Mouse (Mus musculus) stomach, embryonic 16.5 days (tissue): Measurements from ENCODE around the gene Pcbp3. TPM values are rescaled to one million over a fixed set of nuclear protein-coding genes. Genes with fewer than 3 reads are reported as not detected.

Source experiments
- ATAC-seq: fragments of 200-750 bp; cut with Nextera tagmentation; 2 replicates; pipeline ENCODE4 v1.8.0; 2017; ENCODE audit warnings: moderate number of reproducible peaks, moderate TSS enrichment; ENCODE audit not compliant: insufficient read depth, low FRiP score
- H3K27ac ChIP-seq: fragments of 300-500 bp; sonication (generic); 2 replicates; pipeline ENCODE4 v1.5.1; 2014; ENCODE audit warnings: low read length
- H3K27me3 ChIP-seq: fragments of 300-500 bp; sonication (generic); 2 replicates; pipeline ENCODE4 v1.6.1; 2014; ENCODE audit warnings: low read length, control low read depth, mixed read lengths; ENCODE audit not compliant: control insufficient read depth, insufficient read depth
- H3K36me3 ChIP-seq: fragments of 300-500 bp; sonication (generic); 2 replicates; pipeline ENCODE4 v1.6.1; 2014; ENCODE audit warnings: low read length; ENCODE audit not compliant: control insufficient read depth, insufficient read depth
- H3K4me1 ChIP-seq: fragments of 300-500 bp; sonication (generic); 2 replicates; pipeline ENCODE4 v1.6.1; 2014; ENCODE audit warnings: low read length, control low read depth, mixed read lengths; ENCODE audit not compliant: control insufficient read depth, insufficient read depth
- H3K4me2 ChIP-seq: fragments of 300-500 bp; sonication (generic); 2 replicates; pipeline ENCODE4 v1.6.1; 2014; ENCODE audit warnings: low read depth, low read length, mixed read lengths
- H3K4me3 ChIP-seq: fragments of 300-500 bp; sonication (generic); replicated peaks from 2 replicates; pipeline ENCODE4 v1.5.1; 2014; ENCODE audit warnings: mild to moderate bottlenecking, low read length
- H3K9ac ChIP-seq: fragments of 300-500 bp; sonication (generic); 2 replicates; pipeline ENCODE4 v1.6.1; 2014; ENCODE audit warnings: low read length
- H3K9me3 ChIP-seq: fragments of 300-500 bp; sonication (generic); replicated peaks from 2 replicates; pipeline ENCODE4 v1.6.1; 2016; ENCODE audit warnings: low read length, control low read depth; ENCODE audit not compliant: control insufficient read depth
- WGBS: fragments of 180-500 bp; shearing (Covaris S2); extraction: QIAGEN DNeasy Blood & Tissue Kit; methylation state at CpG from one replicate; pipeline ENCODE4 v1.1.7; 2014; 5-methylcytosine and 5-hydroxymethylcytosine counted together
- polyA plus RNA-seq: library from polyadenylated mRNA; unstranded; fragments of >200 nt; fragmentation: Nextera tagmentation; extraction: Ambion mirVana; gene quantifications from 2 replicates; pipeline ENCODE4 v1.2.1, GENCODE M21; 2015

Pcbp3 gene
- polyA plus RNA-seq, 1 experiment from 2014 or later = 41.8 TPM

DNA sequence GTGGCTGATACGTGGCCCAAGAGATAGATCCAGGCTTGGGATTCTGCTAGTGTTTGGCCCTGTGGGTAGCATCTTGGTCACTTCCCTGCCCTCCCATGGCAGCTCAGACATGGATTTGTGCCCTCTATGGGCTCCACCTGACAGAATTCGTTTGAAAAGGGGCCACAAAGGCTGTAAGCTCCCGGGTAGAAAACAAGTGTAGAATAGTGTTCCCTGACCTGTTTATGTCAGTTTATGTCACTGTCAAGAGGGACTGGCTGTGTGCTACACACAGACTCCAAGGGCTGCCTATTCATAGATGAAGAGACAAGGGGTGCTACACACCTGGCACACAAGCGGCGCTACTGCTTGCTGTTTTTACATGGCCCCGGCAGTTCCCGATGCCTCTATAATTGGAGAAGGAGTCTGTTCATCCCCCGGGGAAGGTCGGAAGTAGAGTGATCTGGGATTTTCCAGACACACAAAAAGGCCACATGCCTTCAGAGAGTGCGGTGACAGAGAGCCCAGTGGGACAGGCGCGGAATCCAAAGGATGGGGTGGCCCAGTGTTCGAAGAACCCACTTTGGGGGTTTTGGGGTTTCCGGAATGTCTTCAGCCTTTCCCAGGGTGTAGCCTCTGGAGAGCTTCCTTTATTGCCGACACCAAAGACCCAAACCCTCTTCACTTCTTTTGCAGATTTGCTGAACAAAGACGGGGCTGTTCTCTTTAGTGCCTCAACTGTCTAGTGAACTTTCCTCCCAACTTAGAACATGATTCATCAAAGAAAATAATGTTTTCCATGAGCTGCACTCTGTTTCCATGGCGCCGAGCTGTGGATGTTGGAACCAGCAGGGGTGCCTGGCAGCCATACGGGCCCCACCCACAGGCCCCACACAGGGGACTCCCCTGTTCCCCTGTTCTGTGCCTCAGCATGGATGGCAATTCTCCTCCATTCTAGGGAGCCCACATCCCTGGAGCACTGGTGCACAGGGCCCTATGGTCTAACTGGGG lies 231.8 kb downstream of the Pcbp3 start:
- Histone ChIP-seq H3K36me3 (no peaks in the 10 kb centered on the region), H3K4me2 (no peak overlapping the region), H3K4me1 (peaks cover 35% of the 10 kb centered on the region), H3K27me3 (no peaks in the 10 kb centered on the region), H3K27ac (no peak overlapping the region), H3K4me3 (no peak overlapping the region), H3K9me3 (no peaks in the 10 kb centered on the region), H3K9ac (no peak overlapping the region)
- ATAC-seq = no peak
- 73% methylated on average over 19 of the region's 19 CpGs for WGBS

DNA sequence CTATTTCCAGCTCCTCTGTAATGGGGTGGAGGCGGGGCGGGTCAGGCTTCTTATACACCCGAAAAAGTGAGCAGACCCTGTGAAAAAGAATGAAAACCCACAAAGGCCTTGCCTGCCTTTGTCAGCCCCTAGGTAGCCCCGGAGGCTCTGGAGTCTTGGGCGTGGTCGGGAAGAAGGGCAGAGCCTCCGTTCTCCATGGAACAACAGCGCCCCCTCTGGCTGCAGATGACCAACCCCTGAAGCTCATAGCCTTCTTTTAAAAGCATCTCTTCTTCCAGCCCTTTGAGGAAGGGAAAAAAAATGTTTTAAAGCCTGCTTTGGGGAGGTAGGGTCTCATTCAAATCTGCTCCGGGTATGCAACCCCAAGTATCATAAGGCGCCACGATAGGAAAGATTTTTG lies 233.3 kb downstream of the Pcbp3 start:
- Histone ChIP-seq H3K36me3 (no peaks in the 10 kb centered on the region), H3K27ac (peak overlapping the region; percentile 21; the same call in 1 of the 2 replicates), H3K4me3 (no peak overlapping the region), H3K9me3 (no peaks in the 10 kb centered on the region), H3K27me3 (no peaks in the 10 kb centered on the region), H3K9ac (peak overlapping the region; percentile 51; the same call in 1 of the 2 replicates), H3K4me2 (no peak overlapping the region), H3K4me1 (peaks cover 39% of the 10 kb centered on the region)
- no peak for ATAC-seq
- 18% methylated on average over 11 of the region's 11 CpGs for WGBS

DNA sequence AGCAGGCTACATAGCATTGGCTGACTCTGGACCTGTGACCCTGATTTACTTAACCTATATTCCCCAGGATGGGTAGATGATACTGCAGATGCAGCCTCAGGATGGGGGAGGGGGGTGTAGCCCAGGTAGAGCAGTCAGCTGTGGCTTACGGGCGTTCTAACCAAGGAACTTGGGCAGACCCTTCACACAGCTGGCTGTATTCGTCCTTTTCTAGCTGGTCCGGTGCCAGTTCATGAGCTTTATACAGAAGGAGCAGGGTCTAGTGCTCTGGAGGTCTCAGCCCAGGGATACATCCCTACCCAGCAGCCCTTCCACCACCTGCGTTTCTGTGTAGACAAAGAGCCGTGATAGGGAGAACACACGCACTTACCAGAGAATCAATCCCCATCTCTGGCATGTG lies 234.4 kb downstream of the Pcbp3 start:
- peaks cover 6% of the 10 kb centered on the region; the same call in 1 of the 2 replicates for H3K36me3 ChIP-seq
- H3K9me3 ChIP-seq = no peaks in the 10 kb centered on the region
- H3K4me3 ChIP-seq = no peak overlapping the region
- H3K4me2 ChIP-seq = no peak overlapping the region
- no peak overlapping the region; the same call in 1 of the 2 replicates for H3K9ac ChIP-seq
- H3K27ac ChIP-seq = peak overlapping the region; percentile 88; the same call in 1 of the 2 replicates
- H3K4me1 ChIP-seq = peaks cover 38% of the 10 kb centered on the region
- WGBS = 78% methylated on average over 7 of the region's 7 CpGs
- H3K27me3 ChIP-seq = no peaks in the 10 kb centered on the region
- ATAC-seq = no peak

DNA sequence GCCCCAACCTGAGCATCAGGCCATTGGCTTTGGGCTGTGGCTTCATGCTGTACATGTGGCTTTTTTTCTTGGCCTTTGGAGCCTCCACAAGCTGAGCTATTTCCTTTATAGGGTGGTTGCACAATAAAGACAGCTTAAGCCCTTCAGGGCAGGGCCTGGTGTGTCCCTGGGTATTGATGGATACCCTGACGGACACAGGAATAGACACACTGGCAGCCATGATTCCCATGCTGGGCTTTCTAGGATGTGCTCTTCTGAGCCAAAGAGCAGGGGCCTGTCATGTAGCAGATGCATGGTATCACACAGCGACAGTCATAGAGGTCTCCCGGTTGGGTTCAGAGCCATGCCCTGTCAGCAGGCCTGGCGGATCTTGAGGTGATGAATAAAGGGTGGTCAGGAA lies 234.8 kb downstream of the Pcbp3 start:
- no peak overlapping the region for H3K4me2 ChIP-seq
- peaks cover 7% of the 10 kb centered on the region; the same call in 1 of the 2 replicates for H3K36me3 ChIP-seq
- no peaks in the 10 kb centered on the region for H3K27me3 ChIP-seq
- no peak overlapping the region for H3K9ac ChIP-seq
- no peak overlapping the region for H3K4me3 ChIP-seq
- H3K4me1 ChIP-seq = peaks cover 34% of the 10 kb centered on the region
- no peaks in the 10 kb centered on the region for H3K9me3 ChIP-seq
- 86% methylated on average over 4 of the region's 4 CpGs for WGBS
- ATAC-seq = no peak
- H3K27ac ChIP-seq = peak overlapping the region; percentile 88; the same call in 1 of the 2 replicates

DNA sequence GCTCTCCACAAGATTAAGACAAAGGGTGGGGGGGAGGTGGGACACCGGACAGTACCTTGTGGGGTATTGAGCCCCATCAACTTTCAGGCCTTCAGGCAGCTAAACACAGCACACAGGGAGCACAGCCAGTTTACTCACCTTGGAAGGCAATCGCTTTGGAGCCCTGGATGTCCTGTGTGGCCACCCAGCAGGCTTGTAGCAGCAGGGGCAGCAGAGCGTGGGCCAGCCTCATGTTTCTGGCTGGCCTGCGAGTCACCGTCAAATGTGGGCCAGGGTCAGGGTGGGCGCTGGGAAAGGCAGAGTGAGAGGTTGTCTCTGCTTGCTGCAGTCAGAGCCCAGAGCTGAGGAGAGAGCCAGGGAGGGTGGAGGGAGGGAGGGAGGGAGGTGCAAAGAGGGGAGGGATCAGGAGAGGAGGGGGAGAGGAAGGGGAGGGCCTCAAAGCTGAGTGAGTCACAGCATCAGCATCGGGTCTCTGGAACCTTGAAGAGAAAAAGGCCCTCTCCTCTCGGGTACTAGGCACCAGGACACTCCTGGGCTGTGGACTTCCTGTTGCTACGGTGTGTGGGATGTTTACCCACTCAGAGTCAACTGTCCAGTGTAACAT lies 235.9 kb downstream of the Pcbp3 start, which contains the start of gene Col6a1:
Gene Col6a1, minus strand, starts transcription at position 487 of the 604 bp plus-strand sequence.
- H3K4me2 ChIP-seq = peak within 1 kb of the TSS; percentile 78
- no peaks in the 10 kb centered on the region for H3K27me3 ChIP-seq
- H3K4me3 ChIP-seq = peak within 1 kb of the TSS; percentile 67
- H3K36me3 ChIP-seq = peaks cover 7% of the 10 kb centered on the region; the same call in 1 of the 2 replicates
- no peaks in the 10 kb centered on the region for H3K9me3 ChIP-seq
- peak; percentile 78 for ATAC-seq
- peak within 1 kb of the TSS; percentile 88 for H3K27ac ChIP-seq
- H3K9ac ChIP-seq = peak within 1 kb of the TSS; percentile 84
- peaks cover 23% of the 10 kb centered on the region for H3K4me1 ChIP-seq
- 18% methylated on average over 9 of the region's 9 CpGs for WGBS

DNA sequence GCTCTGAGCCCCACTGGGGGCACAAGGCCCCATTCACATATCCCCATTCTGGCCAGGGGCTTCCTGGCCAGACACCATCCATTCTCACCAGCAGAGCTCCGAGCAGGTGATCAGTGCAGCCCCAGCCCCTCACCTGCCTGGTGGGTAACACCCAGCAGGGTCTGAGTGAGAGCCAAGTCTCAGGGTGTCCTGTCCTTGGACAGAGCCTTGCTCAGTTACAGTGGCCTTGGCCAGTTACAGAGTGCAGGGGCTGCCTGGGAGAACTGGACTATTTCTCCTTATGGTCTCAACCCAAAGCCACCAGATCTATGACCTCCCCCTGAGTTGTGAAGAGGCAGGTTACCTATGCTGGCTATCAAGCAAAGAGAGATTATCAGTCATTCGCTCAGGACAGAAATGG lies 236.6 kb downstream of the Pcbp3 start:
- 59% methylated on average over 2 of the region's 2 CpGs for WGBS
- H3K4me2 ChIP-seq = peak overlapping the region; percentile 78

DNA sequence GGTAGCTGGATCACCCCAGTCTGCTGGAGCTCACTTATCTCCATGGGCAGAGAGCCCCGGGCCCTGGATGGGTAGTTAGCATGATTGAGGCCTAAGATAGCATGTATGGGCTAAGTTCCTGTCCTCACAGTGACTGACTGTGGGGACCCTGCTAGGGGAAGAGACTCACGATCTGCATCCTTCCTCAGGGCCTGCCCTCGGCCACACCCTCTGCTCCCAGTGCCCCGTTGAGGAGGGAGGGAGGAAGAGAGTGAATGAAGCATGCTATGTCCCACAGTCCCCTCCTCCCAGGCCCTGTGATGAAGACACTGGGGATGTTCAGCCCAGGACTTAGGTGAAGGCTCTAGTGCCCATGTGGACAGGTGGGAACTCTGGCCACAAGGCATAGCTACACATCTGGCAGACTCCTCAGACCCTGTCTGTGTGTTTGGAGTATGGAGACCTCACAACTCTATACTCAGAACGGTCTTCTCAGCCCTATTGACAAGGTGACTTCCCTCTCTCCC lies 237.4 kb downstream of the Pcbp3 start:
- peak overlapping the region; percentile 67 for H3K4me3 ChIP-seq
- H3K9ac ChIP-seq = peak overlapping the region; percentile 84
- peaks cover 7% of the 10 kb centered on the region; the same call in 1 of the 2 replicates for H3K36me3 ChIP-seq
- H3K27ac ChIP-seq = no peak overlapping the region; the same call in 1 of the 2 replicates
- H3K4me1 ChIP-seq = peaks cover 19% of the 10 kb centered on the region
- 38% methylated on average over 5 of the region's 5 CpGs for WGBS
- peak overlapping the region; percentile 78 for H3K4me2 ChIP-seq
- no peaks in the 10 kb centered on the region for H3K27me3 ChIP-seq
- no peaks in the 10 kb centered on the region for H3K9me3 ChIP-seq
- ATAC-seq = no peak

More for the DNA sequence above, 236.6 kb downstream of the Pcbp3 start:
- Histone ChIP-seq H3K4me3 (peak overlapping the region; percentile 67), H3K9me3 (no peaks in the 10 kb centered on the region), H3K36me3 (peaks cover 7% of the 10 kb centered on the region; the same call in 1 of the 2 replicates), H3K4me1 (peaks cover 23% of the 10 kb centered on the region), H3K27me3 (no peaks in the 10 kb centered on the region), H3K9ac (peak overlapping the region; percentile 84), H3K27ac (peak overlapping the region; percentile 85)
- no peak for ATAC-seq

DNA sequence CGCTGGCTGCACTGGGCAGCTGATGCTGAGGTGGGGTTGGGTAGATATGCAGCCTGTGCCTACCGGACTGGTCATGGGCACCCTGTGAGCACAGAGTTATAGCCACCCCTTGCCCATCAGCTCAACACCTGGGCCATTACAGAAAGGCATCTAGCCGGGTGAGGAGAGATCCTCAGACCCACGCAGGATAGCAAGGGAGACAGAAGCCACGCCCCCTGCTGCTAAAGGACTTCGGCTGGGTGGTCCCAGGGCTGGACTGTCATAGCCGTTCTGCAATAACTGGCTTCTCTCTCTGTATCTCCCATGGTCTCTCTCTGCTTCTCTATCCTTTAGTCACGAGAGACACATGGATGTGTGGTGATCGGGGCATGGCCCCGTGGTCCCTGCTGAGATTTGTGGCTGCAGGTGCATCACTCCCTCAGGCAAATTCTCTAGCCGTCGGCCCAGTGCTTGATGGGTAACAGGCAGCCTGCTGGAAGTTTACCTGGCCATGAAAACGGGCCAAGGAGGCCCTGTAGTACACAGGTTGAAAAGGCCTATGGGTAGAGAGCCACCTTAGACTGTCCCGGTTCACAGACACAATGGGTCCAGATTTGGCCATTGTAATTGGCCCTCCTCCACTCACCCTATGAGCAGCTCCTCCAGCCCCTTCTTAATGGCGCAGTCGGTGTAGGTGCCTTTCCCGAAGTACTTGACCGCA lies 238.8 kb downstream of the Pcbp3 start:
- Histone ChIP-seq H3K9ac (no peak overlapping the region), H3K9me3 (no peaks in the 10 kb centered on the region), H3K27ac (no peak overlapping the region), H3K4me3 (no peak overlapping the region), H3K4me1 (peaks cover 15% of the 10 kb centered on the region), H3K36me3 (peaks cover 7% of the 10 kb centered on the region; the same call in 1 of the 2 replicates), H3K27me3 (no peaks in the 10 kb centered on the region), H3K4me2 (no peak overlapping the region)
- WGBS = 83% methylated on average over 18 of the region's 18 CpGs
- no peak for ATAC-seq
